Mouse (Mus musculus): ENCODE data around the gene Taf1b. TPM values are rescaled to one million over a fixed set of nuclear protein-coding genes. Genes with fewer than 3 reads are reported as not detected.
"Not testable (repeated sequence)": the region's sequence is repeated elsewhere in the genome, so short reads cannot be mapped to it uniquely, and the experiment has no call there.

Gene Taf1b
- polyA plus RNA-seq, 1 experiment, result 0.08 TPM

GRCm38 (mm10) chr12:24493011-24493410 lies 5.1 kb upstream of the Taf1b start:
- Histone ChIP-seq H3K27me3 (ENCODE audit: control insufficient read depth) (no peaks in the 10 kb centered on the region), H3K36me3 (ENCODE audit: control insufficient read depth) (no peaks in the 10 kb centered on the region), H3K4me3 (replicated peaks) (no peak overlapping the region), H3K4me1 (ENCODE audit: control insufficient read depth) (peaks cover 2% of the 10 kb centered on the region), H3K9me3 (ENCODE audit: control insufficient read depth, low read length) (no peaks in the 10 kb centered on the region; the same call in 1 of the 2 replicates)
- TF ChIP-seq TAL1 (IDR thresholded peaks at IDR 0.05; ENCODE audit: low read length) (no peak), GATA1 (IDR thresholded peaks at IDR 0.05; ENCODE audit: low read length) (no peak)

GRCm38 (mm10) chr12:24493412-24493811 lies 4.7 kb upstream of the Taf1b start:
- TF ChIP-seq GATA1 (IDR thresholded peaks at IDR 0.05; ENCODE audit: low read length) (no peak), TAL1 (IDR thresholded peaks at IDR 0.05; ENCODE audit: low read length) (no peak)
- no peaks in the 10 kb centered on the region for H3K27me3 ChIP-seq (ENCODE audit: control insufficient read depth)
- H3K36me3 ChIP-seq (ENCODE audit: control insufficient read depth), result no peaks in the 10 kb centered on the region
- peak overlapping the region; percentile 16 for H3K4me3 ChIP-seq (replicated peaks)
- no peaks in the 10 kb centered on the region for H3K9me3 ChIP-seq (ENCODE audit: control insufficient read depth, low read length)
- peaks cover 6% of the 10 kb centered on the region for H3K4me1 ChIP-seq (ENCODE audit: control insufficient read depth)

GRCm38 (mm10) chr12:24494791-24495190 lies 3.4 kb upstream of the Taf1b start:
- H3K4me1 ChIP-seq (ENCODE audit: control insufficient read depth); H3K4me3 ChIP-seq (replicated peaks); H3K9me3 ChIP-seq (ENCODE audit: control insufficient read depth, low read length); H3K27me3 ChIP-seq (ENCODE audit: control insufficient read depth); H3K36me3 ChIP-seq (ENCODE audit: control insufficient read depth): not testable (repeated sequence)

GRCm38 (mm10) chr12:24498841-24499485 lies 804 bp downstream of the Taf1b start:
- not testable (repeated sequence) for H3K36me3 ChIP-seq (ENCODE audit: control insufficient read depth); H3K4me1 ChIP-seq (ENCODE audit: control insufficient read depth); H3K9me3 ChIP-seq (ENCODE audit: control insufficient read depth, low read length); H3K27me3 ChIP-seq (ENCODE audit: control insufficient read depth)
- peak overlapping the region; percentile 68 for H3K4me3 ChIP-seq (replicated peaks)

GRCm38 (mm10) chr12:24517118-24517517 lies 19.0 kb downstream of the Taf1b start:
- Histone ChIP-seq H3K9me3 (ENCODE audit: control insufficient read depth, low read length) (no peaks in the 10 kb centered on the region), H3K27me3 (ENCODE audit: control insufficient read depth) (no peaks in the 10 kb centered on the region), H3K4me1 (ENCODE audit: control insufficient read depth) (no peaks in the 10 kb centered on the region), H3K4me3 (replicated peaks) (no peak overlapping the region), H3K36me3 (ENCODE audit: control insufficient read depth) (peaks cover 40% of the 10 kb centered on the region)
- no peak for TF ChIP-seq TAL1 (IDR thresholded peaks at IDR 0.05; ENCODE audit: low read length)
- TF ChIP-seq GATA1 (IDR thresholded peaks at IDR 0.05; ENCODE audit: low read length), result no peak

GRCm38 (mm10) chr12:24521076-24521475 lies 22.9 kb downstream of the Taf1b start:
- Histone ChIP-seq H3K27me3 (ENCODE audit: control insufficient read depth) (no peaks in the 10 kb centered on the region), H3K4me3 (replicated peaks) (no peak overlapping the region), H3K36me3 (ENCODE audit: control insufficient read depth) (peaks cover 19% of the 10 kb centered on the region), H3K4me1 (ENCODE audit: control insufficient read depth) (no peaks in the 10 kb centered on the region), H3K9me3 (ENCODE audit: control insufficient read depth, low read length) (no peaks in the 10 kb centered on the region)
- TF ChIP-seq GATA1 (IDR thresholded peaks at IDR 0.05; ENCODE audit: low read length) (no peak), TAL1 (IDR thresholded peaks at IDR 0.05; ENCODE audit: low read length) (no peak)

- not testable (repeated sequence) for H3K36me3 ChIP-seq (ENCODE audit: control insufficient read depth); H3K9me3 ChIP-seq (ENCODE audit: control insufficient read depth, low read length); H3K4me1 ChIP-seq (ENCODE audit: control insufficient read depth); H3K27me3 ChIP-seq (ENCODE audit: control insufficient read depth); H3K4me3 ChIP-seq (replicated peaks)
Measured at GRCm38 (mm10) chr12:24525065-24525464, 26.9 kb downstream of the Taf1b start.

- no peak for TF ChIP-seq GATA1 (IDR thresholded peaks at IDR 0.05; ENCODE audit: low read length)
- TF ChIP-seq TAL1 (IDR thresholded peaks at IDR 0.05; ENCODE audit: low read length), result no peak
- H3K27me3 ChIP-seq (ENCODE audit: control insufficient read depth), result no peaks in the 10 kb centered on the region
- no peak overlapping the region for H3K4me3 ChIP-seq (replicated peaks)
- peaks cover 7% of the 10 kb centered on the region for H3K4me1 ChIP-seq (ENCODE audit: control insufficient read depth)
- H3K36me3 ChIP-seq (ENCODE audit: control insufficient read depth), result no peaks in the 10 kb centered on the region; the same call in 1 of the 2 replicates
- H3K9me3 ChIP-seq (ENCODE audit: control insufficient read depth, low read length), result no peaks in the 10 kb centered on the region
Measured at GRCm38 (mm10) chr12:24536390-24536789, 38.2 kb downstream of the Taf1b start.

GRCm38 (mm10) chr12:24537201-24537600 lies 39.0 kb downstream of the Taf1b start:
- H3K27me3 ChIP-seq (ENCODE audit: control insufficient read depth), result no peaks in the 10 kb centered on the region
- no peak overlapping the region for H3K4me3 ChIP-seq (replicated peaks)
- no peaks in the 10 kb centered on the region for H3K36me3 ChIP-seq (ENCODE audit: control insufficient read depth)
- H3K4me1 ChIP-seq (ENCODE audit: control insufficient read depth), result peaks cover 7% of the 10 kb centered on the region
- no peaks in the 10 kb centered on the region for H3K9me3 ChIP-seq (ENCODE audit: control insufficient read depth, low read length)
- TF ChIP-seq GATA1 (IDR thresholded peaks at IDR 0.05; ENCODE audit: low read length), result no peak
- TF ChIP-seq TAL1 (IDR thresholded peaks at IDR 0.05; ENCODE audit: low read length), result no peak

GRCm38 (mm10) chr12:24537965-24538364 lies 39.8 kb downstream of the Taf1b start:
- TF ChIP-seq TAL1 (IDR thresholded peaks at IDR 0.05; ENCODE audit: low read length), result no peak
- TF ChIP-seq GATA1 (IDR thresholded peaks at IDR 0.05; ENCODE audit: low read length), result no peak
- Histone ChIP-seq H3K9me3 (ENCODE audit: control insufficient read depth, low read length) (no peaks in the 10 kb centered on the region), H3K4me1 (ENCODE audit: control insufficient read depth) (peaks cover 7% of the 10 kb centered on the region), H3K36me3 (ENCODE audit: control insufficient read depth) (no peaks in the 10 kb centered on the region), H3K27me3 (ENCODE audit: control insufficient read depth) (no peaks in the 10 kb centered on the region), H3K4me3 (replicated peaks) (no peak overlapping the region)
